Mouse (Mus musculus): ENCODE data around the gene Clps. TPM values are rescaled to one million over a fixed set of nuclear protein-coding genes. Genes with fewer than 3 reads are reported as not detected.

The Clps gene
- polyA plus RNA-seq, 1 experiment = 2.0 TPM

GRCm38 (mm10) chr17:28519827-28520226 lies 40.7 kb downstream of the Clps start:
- peak; percentile 39; the same call in 1 of the 2 replicates for TF ChIP-seq CTCF (conservative IDR thresholded peaks at IDR 0.05; ENCODE audit: insufficient read depth, insufficient read length, low read depth, low read length)
- no peak for TF ChIP-seq POLR2A (IDR thresholded peaks at IDR 0.05; ENCODE audit: low read depth, low read length)
- peaks cover 37% of the 10 kb centered on the region for H3K4me1 ChIP-seq (ENCODE audit: control insufficient read depth, insufficient read depth, low read length)
- H3K27me3 ChIP-seq (replicated peaks; ENCODE audit: control insufficient read depth, insufficient read depth, low read length) = no peaks in the 10 kb centered on the region
- 80% methylated on average over 3 of the region's 3 CpGs for WGBS
- no peak overlapping the region for H3K4me3 ChIP-seq (ENCODE audit: insufficient read depth, low read depth, low read length)
- DNase-seq = peak; percentile 48
- H3K36me3 ChIP-seq (ENCODE audit: control insufficient read depth, insufficient read depth, low read length) = no peaks in the 10 kb centered on the region
- no peak overlapping the region; the same call in 1 of the 2 replicates for H3K27ac ChIP-seq (ENCODE audit: insufficient read depth, low read depth, low read length)

- H3K36me3 ChIP-seq (ENCODE audit: control insufficient read depth, insufficient read depth, low read length) = no peaks in the 10 kb centered on the region
- peak; percentile 77 for DNase-seq
- 13% methylated on average over 8 of the region's 8 CpGs for WGBS
- no peaks in the 10 kb centered on the region for H3K27me3 ChIP-seq (replicated peaks; ENCODE audit: control insufficient read depth, insufficient read depth, low read length)
- peak overlapping the region; percentile 72 for H3K4me3 ChIP-seq (ENCODE audit: insufficient read depth, low read depth, low read length)
- TF ChIP-seq POLR2A (IDR thresholded peaks at IDR 0.05; ENCODE audit: low read depth, low read length) = no peak
- no peak for TF ChIP-seq CTCF (conservative IDR thresholded peaks at IDR 0.05; ENCODE audit: insufficient read depth, insufficient read length, low read depth, low read length)
- H3K4me1 ChIP-seq (ENCODE audit: control insufficient read depth, insufficient read depth, low read length) = peaks cover 47% of the 10 kb centered on the region
- H3K27ac ChIP-seq (ENCODE audit: insufficient read depth, low read depth, low read length) = peak overlapping the region; percentile 98
Measured at GRCm38 (mm10) chr17:28518615-28519071, 41.9 kb downstream of the Clps start.

GRCm38 (mm10) chr17:28517956-28518614 lies 42.5 kb downstream of the Clps start:
- H3K27ac ChIP-seq (ENCODE audit: insufficient read depth, low read depth, low read length) = peak overlapping the region; percentile 98
- no peak for TF ChIP-seq POLR2A (IDR thresholded peaks at IDR 0.05; ENCODE audit: low read depth, low read length)
- no peak for TF ChIP-seq CTCF (conservative IDR thresholded peaks at IDR 0.05; ENCODE audit: insufficient read depth, insufficient read length, low read depth, low read length)
- no peaks in the 10 kb centered on the region for H3K27me3 ChIP-seq (replicated peaks; ENCODE audit: control insufficient read depth, insufficient read depth, low read length)
- H3K4me3 ChIP-seq (ENCODE audit: insufficient read depth, low read depth, low read length) = peak overlapping the region; percentile 72
- peak; percentile 97 for DNase-seq
- WGBS = 2% methylated on average over 46 of the region's 46 CpGs
- H3K4me1 ChIP-seq (ENCODE audit: control insufficient read depth, insufficient read depth, low read length) = peaks cover 52% of the 10 kb centered on the region
- no peaks in the 10 kb centered on the region for H3K36me3 ChIP-seq (ENCODE audit: control insufficient read depth, insufficient read depth, low read length)

- Histone ChIP-seq H3K27ac (ENCODE audit: insufficient read depth, low read depth, low read length) (peak within 1 kb of the TSS; percentile 98), H3K36me3 (ENCODE audit: control insufficient read depth, insufficient read depth, low read length) (no peaks in the 10 kb centered on the region), H3K4me1 (ENCODE audit: control insufficient read depth, insufficient read depth, low read length) (peaks cover 55% of the 10 kb centered on the region), H3K4me3 (ENCODE audit: insufficient read depth, low read depth, low read length) (peak within 1 kb of the TSS; percentile 72), H3K27me3 (replicated peaks; ENCODE audit: control insufficient read depth, insufficient read depth, low read length) (no peaks in the 10 kb centered on the region)
- DNase-seq = peak; percentile 91
- TF ChIP-seq POLR2A (IDR thresholded peaks at IDR 0.05; ENCODE audit: low read depth, low read length) (no peak), CTCF (conservative IDR thresholded peaks at IDR 0.05; ENCODE audit: insufficient read depth, insufficient read length, low read depth, low read length) (no peak)
- 15% methylated on average over 16 of the region's 16 CpGs for WGBS
Measured at GRCm38 (mm10) chr17:28517441-28517955, 43.1 kb downstream of the Clps start, which contains the start of gene Fkbp5. Gene Fkbp5, minus strand, starts transcription at chr17:28517527.

GRCm38 (mm10) chr17:28516881-28517280 lies 43.7 kb downstream of the Clps start:
- 88% methylated on average over 4 of the region's 4 CpGs for WGBS

GRCm38 (mm10) chr17:28515431-28516341 lies 44.9 kb downstream of the Clps start:
- Histone ChIP-seq H3K27ac (ENCODE audit: insufficient read depth, low read depth, low read length) (peak overlapping the region; percentile 12), H3K4me1 (ENCODE audit: control insufficient read depth, insufficient read depth, low read length) (peaks cover 56% of the 10 kb centered on the region), H3K4me3 (ENCODE audit: insufficient read depth, low read depth, low read length) (no peak overlapping the region; the same call in 1 of the 2 replicates), H3K27me3 (replicated peaks; ENCODE audit: control insufficient read depth, insufficient read depth, low read length) (no peaks in the 10 kb centered on the region), H3K36me3 (ENCODE audit: control insufficient read depth, insufficient read depth, low read length) (no peaks in the 10 kb centered on the region)
- no peak for TF ChIP-seq CTCF (conservative IDR thresholded peaks at IDR 0.05; ENCODE audit: insufficient read depth, insufficient read length, low read depth, low read length)
- no peak for TF ChIP-seq POLR2A (IDR thresholded peaks at IDR 0.05; ENCODE audit: low read depth, low read length)
- 38% methylated on average over 10 of the region's 10 CpGs for WGBS
- peak; percentile 72 for DNase-seq

More at GRCm38 (mm10) chr17:28516881-28517280, 43.7 kb downstream of the Clps start:
- Histone ChIP-seq H3K4me3 (ENCODE audit: insufficient read depth, low read depth, low read length) (no peak overlapping the region; the same call in 1 of the 2 replicates), H3K27me3 (replicated peaks; ENCODE audit: control insufficient read depth, insufficient read depth, low read length) (no peaks in the 10 kb centered on the region), H3K36me3 (ENCODE audit: control insufficient read depth, insufficient read depth, low read length) (no peaks in the 10 kb centered on the region), H3K27ac (ENCODE audit: insufficient read depth, low read depth, low read length) (peak overlapping the region; percentile 3), H3K4me1 (ENCODE audit: control insufficient read depth, insufficient read depth, low read length) (peaks cover 57% of the 10 kb centered on the region)
- TF ChIP-seq POLR2A (IDR thresholded peaks at IDR 0.05; ENCODE audit: low read depth, low read length) (no peak), CTCF (conservative IDR thresholded peaks at IDR 0.05; ENCODE audit: insufficient read depth, insufficient read length, low read depth, low read length) (no peak)
- DNase-seq = no peak

Data from kidney, adult 2 months (tissue).